Mouse (Mus musculus) liver, embryonic 14.5 days (tissue): ENCODE results near the gene Homer2.

Source experiments
- CTCF ChIP-seq: IDR thresholded peaks from 2 replicates; pipeline ENCODE4 v1.5.1; 2016; ENCODE audit warnings: antibody characterized with exemption, low read depth, control low read depth
- EP300 ChIP-seq: IDR thresholded peaks from 2 replicates; pipeline ENCODE4 v1.6.1; 2016; ENCODE audit warnings: antibody characterized with exemption, low read depth

DNA sequence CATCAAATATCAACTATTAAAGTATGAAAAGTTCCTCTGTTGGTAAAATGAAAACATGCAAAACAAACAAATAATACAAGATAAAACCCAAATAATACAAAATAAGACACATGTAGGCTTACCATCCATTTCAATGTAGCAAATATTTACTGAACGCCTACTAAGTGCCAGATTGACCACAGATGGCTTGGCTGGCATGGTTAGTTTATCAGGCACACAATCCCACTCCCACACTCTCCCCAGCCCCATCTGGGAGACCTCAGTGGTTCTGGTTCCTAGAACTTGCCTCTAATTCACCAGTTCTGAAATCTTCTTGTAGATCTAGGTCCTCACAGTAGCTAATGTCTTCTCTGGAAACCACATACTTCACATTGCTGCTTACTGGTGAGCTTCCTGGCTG, 11.3 kb upstream of the Homer2 start:
- TF ChIP-seq CTCF (no peak), EP300 (no peak)
